16 mouse cellular contexts compared by ENCODE assay signal in the genomic region with DNA sequence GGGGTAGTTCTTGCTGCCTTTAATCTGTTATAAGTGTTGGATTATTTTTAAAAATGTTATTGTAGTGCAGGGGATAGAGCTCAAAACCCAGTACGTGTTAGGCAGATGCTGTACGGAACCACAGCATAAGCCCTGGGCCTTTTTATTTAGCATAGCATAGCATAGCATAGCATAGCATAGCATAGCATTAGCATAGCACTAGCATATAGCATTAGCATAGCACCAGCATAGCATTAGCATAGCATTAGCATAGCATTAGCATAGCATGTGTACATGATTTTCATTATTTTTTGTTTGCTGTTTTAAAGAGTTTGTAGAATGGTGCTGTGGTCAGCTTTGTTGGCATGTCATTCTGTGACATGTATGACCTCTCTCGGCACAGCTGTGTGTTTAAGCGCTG.
"Had no signal": no experiment of that assay in that cellular context is flagged by ENCODE, and none has a peak within 500 bp of the region (broad histone marks: within the 10 kb centered on the region; RNA-seq: fewer than 3 reads in every experiment).

No protein-coding gene starts in this region.

- H3K27me3 ChIP-seq: kidney, embryonic 15.5 days; limb, embryonic 13.5 days; midbrain, embryonic 12.5 days; neural tube, embryonic 13.5 days had no signal

- DNase-seq: kidney, adult 2 months; kidney, postnatal 14 days; left cerebral cortex, postnatal 4 days; lung, embryonic 14.5 days; lung, postnatal 10 days; lung, postnatal 4 days; retina, postnatal 1 day; right cerebral cortex, postnatal 4 days; spleen, adult 18-20 months; thymus, adult 18-20 months; thymus, postnatal 14 days had no signal

- H3K27ac ChIP-seq: kidney, embryonic 15.5 days; limb, embryonic 13.5 days; liver, embryonic 14.5 days; midbrain, embryonic 12.5 days; neural tube, embryonic 13.5 days had no signal

- H3K4me3 ChIP-seq: kidney, embryonic 15.5 days; limb, embryonic 13.5 days; midbrain, embryonic 12.5 days; neural tube, embryonic 13.5 days had no signal

- H3K4me1 ChIP-seq: kidney, embryonic 15.5 days; limb, embryonic 13.5 days; midbrain, embryonic 12.5 days had no signal

- H3K9ac ChIP-seq: kidney, embryonic 15.5 days; limb, embryonic 13.5 days; liver, embryonic 14.5 days; lung, embryonic 14.5 days; midbrain, embryonic 12.5 days; neural tube, embryonic 13.5 days had no signal

- H3K4me2 ChIP-seq: kidney, embryonic 15.5 days; limb, embryonic 13.5 days; lung, embryonic 14.5 days; midbrain, embryonic 12.5 days; neural tube, embryonic 13.5 days had no signal

- H3K9me3 ChIP-seq: kidney, embryonic 15.5 days; limb, embryonic 13.5 days; midbrain, embryonic 12.5 days; neural tube, embryonic 13.5 days had no signal
